Mouse (Mus musculus) ES-E14 (cell line): ENCODE data around the gene Srd5a2.

Source experiments
- CHD2 ChIP-seq: IDR thresholded peaks from 2 replicates; pipeline ENCODE4 v1.6.1; 2014; ENCODE audit warnings: mild to moderate bottlenecking, low read depth, low read length, inconsistent platforms
- HCFC1 ChIP-seq: IDR thresholded peaks from 2 replicates; pipeline ENCODE4 v1.6.1; 2012; ENCODE audit warnings: low read length, inconsistent platforms, borderline replicate concordance; ENCODE audit not compliant: insufficient read depth
- MAFK ChIP-seq: IDR thresholded peaks from 2 replicates; pipeline ENCODE4 v1.6.1; 2014; ENCODE audit warnings: mild to moderate bottlenecking, low read depth, low read length, inconsistent platforms; ENCODE audit not compliant: insufficient read depth
- ZC3H11A ChIP-seq: IDR thresholded peaks from 2 replicates; pipeline ENCODE4 v1.6.1; 2012; ENCODE audit warnings: low read depth, mild to moderate bottlenecking, inconsistent platforms, low read length, borderline replicate concordance
- ZNF384 ChIP-seq: IDR thresholded peaks from 2 replicates; pipeline ENCODE4 v1.6.1; 2012; ENCODE audit warnings: low read depth, low read length, inconsistent platforms

DNA sequence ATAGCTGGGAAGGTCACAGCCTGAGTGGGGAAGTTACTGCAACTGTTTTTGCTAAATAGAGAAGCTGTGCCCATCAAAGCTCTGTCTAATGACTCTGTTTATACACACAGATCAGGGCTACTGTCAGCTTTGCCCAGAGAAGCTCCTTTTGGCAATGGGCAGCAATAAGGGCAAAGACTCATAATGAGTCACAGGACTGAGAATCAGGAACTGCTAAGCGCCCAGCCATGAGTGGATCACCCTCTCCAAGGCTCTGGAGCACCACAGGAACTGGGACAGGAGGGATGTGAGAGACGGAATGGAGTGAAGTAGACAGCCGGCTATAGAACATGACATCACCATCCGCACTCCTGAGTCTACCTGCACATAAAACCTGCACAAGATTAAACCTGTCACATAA is 29.4 kb downstream of the Srd5a2 start:
- TF ChIP-seq ZNF384 (no peak), HCFC1 (no peak), ZC3H11A (no peak), CHD2 (no peak), MAFK (no peak)
